Mouse (Mus musculus) forebrain, embryonic 14.5 days (tissue): Measurements from ENCODE around the gene Alk. TPM values are rescaled to one million over a fixed set of nuclear protein-coding genes. Genes with fewer than 3 reads are reported as not detected.

Experiments used
- ATAC-seq: fragments of 200-750 bp; cut with Nextera tagmentation; 2 replicates; pipeline ENCODE4 v1.8.0; 2017; ENCODE audit warnings: mild to moderate bottlenecking, moderate library complexity
- DNase-seq: peaks from one replicate; pipeline ENCODE4 v3.0.0-alpha.2; 2015; ENCODE audit warnings: low spot score
- H3K27ac ChIP-seq: fragments of 300-500 bp; sonication (generic); 2 replicates; pipeline ENCODE4 v1.5.1; 2014; ENCODE audit warnings: low read depth, mild to moderate bottlenecking, control low read depth, low read length, moderate library complexity
- H3K27me3 ChIP-seq: fragments of 300-500 bp; sonication (generic); replicated peaks from 2 replicates; pipeline ENCODE4 v1.6.1; 2014; ENCODE audit warnings: low read length, control low read depth, mixed read lengths; ENCODE audit not compliant: control insufficient read depth, insufficient read depth
- H3K36me3 ChIP-seq: fragments of 300-500 bp; sonication (generic); 2 replicates; pipeline ENCODE4 v1.6.1; 2014; ENCODE audit warnings: low read length, control low read depth; ENCODE audit not compliant: control insufficient read depth, insufficient read depth
- H3K4me1 ChIP-seq: fragments of 300-500 bp; sonication (generic); 2 replicates; pipeline ENCODE4 v1.6.1; 2014; ENCODE audit warnings: antibody characterized with exemption, low read length, control low read depth; ENCODE audit not compliant: control insufficient read depth, insufficient read depth
- H3K4me2 ChIP-seq: fragments of 300-500 bp; sonication (generic); 2 replicates; pipeline ENCODE4 v1.6.1; 2014; ENCODE audit warnings: mild to moderate bottlenecking, control low read depth, low read length
- H3K4me3 ChIP-seq: fragments of 300-500 bp; sonication (generic); 2 replicates; pipeline ENCODE4 v1.5.1; 2014; ENCODE audit warnings: low read depth, low read length, control low read depth
- H3K9ac ChIP-seq: fragments of 300-500 bp; sonication (generic); 2 replicates; pipeline ENCODE4 v1.6.1; 2014; ENCODE audit warnings: mild to moderate bottlenecking, low read length, control low read depth, moderate library complexity
- H3K9me3 ChIP-seq: fragments of 300-500 bp; sonication (generic); replicated peaks from 2 replicates; pipeline ENCODE4 v1.6.1; 2016; ENCODE audit warnings: low read length, control low read depth, mixed read lengths; ENCODE audit not compliant: control insufficient read depth
- WGBS: fragments of 180-500 bp; shearing (Covaris S2); extraction: QIAGEN DNeasy Blood & Tissue Kit; methylation state at CpG from one replicate; pipeline ENCODE4 v1.1.7; 2014; 5-methylcytosine and 5-hydroxymethylcytosine counted together
- polyA plus RNA-seq: library from polyadenylated mRNA; unstranded; fragments of >200 nt; fragmentation: Nextera tagmentation; extraction: Ambion mirVana; gene quantifications from 2 replicates; pipeline ENCODE4 v1.2.1, GENCODE M21; 2014

Alk gene
- polyA plus RNA-seq, 1 experiment from 2014 or later = 0.55 TPM

- under 1% methylated on average over 40 of the region's 40 CpGs for WGBS
- H3K4me3 ChIP-seq = peak overlapping the region; percentile 54
- H3K4me1 ChIP-seq = peaks cover 12% of the 10 kb centered on the region; the same call in 1 of the 2 replicates
- no peaks in the 10 kb centered on the region; the same call in 1 of the 2 replicates for H3K27me3 ChIP-seq
- no peak; the same call in 1 of the 2 replicates for ATAC-seq
- H3K27ac ChIP-seq = no peak overlapping the region
- peak; percentile 77 for DNase-seq
- H3K9ac ChIP-seq = peak overlapping the region; percentile 56
- H3K36me3 ChIP-seq = no peaks in the 10 kb centered on the region
- no peaks in the 10 kb centered on the region for H3K9me3 ChIP-seq
- peak overlapping the region; percentile 99 for H3K4me2 ChIP-seq
Observed at GRCm38 (mm10) chr17:72603118-72603885, 1.1 kb downstream of the Alk start.

- ATAC-seq (no peak), DNase-seq (no peak)
- no peak overlapping the region for H3K9ac ChIP-seq
- H3K27me3 ChIP-seq = no peaks in the 10 kb centered on the region; the same call in 1 of the 2 replicates
- no peak overlapping the region for H3K27ac ChIP-seq
- no peak overlapping the region for H3K4me3 ChIP-seq
- 90% methylated on average over 5 of the region's 5 CpGs for WGBS
- H3K4me1 ChIP-seq = peaks cover 12% of the 10 kb centered on the region; the same call in 1 of the 2 replicates
- H3K36me3 ChIP-seq = no peaks in the 10 kb centered on the region
- no peaks in the 10 kb centered on the region for H3K9me3 ChIP-seq
- H3K4me2 ChIP-seq = no peak overlapping the region
Observed at GRCm38 (mm10) chr17:72600806-72601205, 3.6 kb downstream of the Alk start.

- no peaks in the 10 kb centered on the region for H3K27me3 ChIP-seq
- H3K27ac ChIP-seq = no peak overlapping the region
- H3K36me3 ChIP-seq = no peaks in the 10 kb centered on the region
- no peaks in the 10 kb centered on the region for H3K4me1 ChIP-seq
- no peak for DNase-seq
- no peak for ATAC-seq
- WGBS = 93% methylated on average over 3 of the region's 3 CpGs
- no peak overlapping the region for H3K4me2 ChIP-seq
- no peak overlapping the region for H3K4me3 ChIP-seq
- H3K9me3 ChIP-seq = no peaks in the 10 kb centered on the region
- H3K9ac ChIP-seq = no peak overlapping the region
Observed at GRCm38 (mm10) chr17:72587671-72588070, 16.8 kb downstream of the Alk start.

- no peak overlapping the region for H3K9ac ChIP-seq
- no peaks in the 10 kb centered on the region for H3K36me3 ChIP-seq
- H3K27me3 ChIP-seq = no peaks in the 10 kb centered on the region
- H3K4me2 ChIP-seq = no peak overlapping the region
- peak; percentile 90 for ATAC-seq
- peak overlapping the region; percentile 48; the same call in 1 of the 2 replicates for H3K27ac ChIP-seq
- no peaks in the 10 kb centered on the region for H3K4me1 ChIP-seq
- no peaks in the 10 kb centered on the region for H3K9me3 ChIP-seq
- DNase-seq = peak; percentile 93
- WGBS = 17% methylated on average over 4 of the region's 4 CpGs
- H3K4me3 ChIP-seq = no peak overlapping the region
Observed at GRCm38 (mm10) chr17:72580142-72580541, 24.3 kb downstream of the Alk start.

- H3K4me2 ChIP-seq = no peak overlapping the region
- H3K36me3 ChIP-seq = no peaks in the 10 kb centered on the region
- 53% methylated on average over 9 of the region's 9 CpGs for WGBS
- no peak overlapping the region for H3K9ac ChIP-seq
- peak overlapping the region; percentile 48; the same call in 1 of the 2 replicates for H3K27ac ChIP-seq
- H3K27me3 ChIP-seq = no peaks in the 10 kb centered on the region
- DNase-seq (peak; percentile 48), ATAC-seq (peak; percentile 38)
- H3K4me3 ChIP-seq = no peak overlapping the region
- H3K9me3 ChIP-seq = no peaks in the 10 kb centered on the region
- no peaks in the 10 kb centered on the region for H3K4me1 ChIP-seq
Observed at GRCm38 (mm10) chr17:72579321-72579720, 25.1 kb downstream of the Alk start.

- no peak overlapping the region for H3K4me3 ChIP-seq
- H3K9ac ChIP-seq = no peak overlapping the region
- ATAC-seq (peak; percentile 79), DNase-seq (peak; percentile 77)
- H3K27ac ChIP-seq = 0 out of 2 replicates have a peak overlapping the region, but pooled peaks have one; percentile 27
- 12% methylated on average over 2 of the region's 2 CpGs for WGBS
- no peaks in the 10 kb centered on the region for H3K9me3 ChIP-seq
- no peak overlapping the region for H3K4me2 ChIP-seq
- H3K4me1 ChIP-seq = peaks cover 4% of the 10 kb centered on the region
- no peaks in the 10 kb centered on the region for H3K27me3 ChIP-seq
- H3K36me3 ChIP-seq = no peaks in the 10 kb centered on the region
Observed at GRCm38 (mm10) chr17:72571379-72571778, 33.0 kb downstream of the Alk start.

GRCm38 (mm10) chr17:72569491-72569890, 34.9 kb downstream of the Alk start:
- Histone ChIP-seq H3K27me3 (no peaks in the 10 kb centered on the region), H3K4me3 (no peak overlapping the region), H3K9me3 (no peaks in the 10 kb centered on the region), H3K9ac (no peak overlapping the region), H3K36me3 (no peaks in the 10 kb centered on the region), H3K4me1 (peaks cover 4% of the 10 kb centered on the region), H3K4me2 (no peak overlapping the region), H3K27ac (no peak overlapping the region)
- ATAC-seq (no peak), DNase-seq (peak; percentile 32)
- WGBS = 74% methylated on average over 10 of the region's 10 CpGs

GRCm38 (mm10) chr17:72563423-72563822, 41.0 kb downstream of the Alk start:
- Histone ChIP-seq H3K4me1 (peaks cover 9% of the 10 kb centered on the region), H3K4me2 (no peak overlapping the region), H3K36me3 (no peaks in the 10 kb centered on the region), H3K9ac (no peak overlapping the region), H3K27ac (no peak overlapping the region), H3K27me3 (no peaks in the 10 kb centered on the region), H3K9me3 (no peaks in the 10 kb centered on the region), H3K4me3 (no peak overlapping the region)
- ATAC-seq (no peak), DNase-seq (no peak)
- WGBS = 62% methylated on average over 5 of the region's 5 CpGs

GRCm38 (mm10) chr17:72561471-72561870, 43.0 kb downstream of the Alk start:
- 8% methylated on average over 3 of the region's 3 CpGs for WGBS
- no peak overlapping the region for H3K4me2 ChIP-seq
- no peak overlapping the region for H3K27ac ChIP-seq
- H3K27me3 ChIP-seq = no peaks in the 10 kb centered on the region
- H3K4me3 ChIP-seq = no peak overlapping the region
- peaks cover 9% of the 10 kb centered on the region for H3K4me1 ChIP-seq
- DNase-seq = peak; percentile 72
- no peaks in the 10 kb centered on the region for H3K36me3 ChIP-seq
- H3K9me3 ChIP-seq = no peaks in the 10 kb centered on the region
- H3K9ac ChIP-seq = no peak overlapping the region
- ATAC-seq = peak; percentile 68
